Mouse (Mus musculus) liver, adult 2 months (tissue): ENCODE measurements at regions not wholly inside any gene's neighbourhood (a gene's known extent, or its start where the extent isn't known, plus 50 kb on each side); places are given as distances from the start of the nearest gene placed in this dataset.

Experiments used
- CTCF ChIP-seq: fragments of 200-500 bp; IDR thresholded peaks from 2 replicates; pipeline ENCODE4 v1.5.1; 2011; ENCODE audit warnings: low read depth, low read length, control low read depth
- POLR2A ChIP-seq: fragments of 200-500 bp; IDR thresholded peaks from 2 replicates; pipeline ENCODE4 v1.6.1; 2011; ENCODE audit warnings: low read length, control low read depth; ENCODE audit not compliant: insufficient read depth; ENCODE audit errors: extremely low read depth

DNA sequence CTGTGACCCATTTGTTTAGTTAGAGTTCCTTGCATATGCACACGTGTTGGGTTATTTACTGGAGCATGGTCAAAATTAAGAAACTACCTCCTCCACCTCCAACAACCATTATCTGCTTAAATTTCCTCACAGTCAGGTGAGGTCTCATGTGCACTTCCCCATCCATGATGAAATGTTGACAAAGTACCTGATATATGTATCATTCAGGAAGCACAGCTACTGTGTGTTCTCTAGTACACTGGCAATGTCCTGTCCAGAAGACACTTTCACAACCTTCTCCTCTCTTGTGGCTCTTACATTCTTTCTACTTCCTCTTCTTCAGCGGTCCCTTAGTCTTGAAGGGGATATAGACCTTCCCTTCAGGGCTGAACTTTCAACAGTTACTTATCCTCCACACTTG, 448.1 kb downstream of the Inhba start:
- TF ChIP-seq CTCF (no peak), POLR2A (no peak)
